Mouse (Mus musculus): ENCODE data around the gene Jsrp1.

Gene Jsrp1

GRCm38 (mm10) chr10:80813366-80813765 is at the start of gene Jsrp1:
Gene Jsrp1, minus strand, starts transcription at chr10:80813498.
- no peak for DNase-seq (ENCODE audit: low spot score)

GRCm38 (mm10) chr10:80862305-80862704 is 49.0 kb upstream of the Jsrp1 start:
- DNase-seq (ENCODE audit: low spot score), result no peak

- peak; percentile 72 for DNase-seq (ENCODE audit: low spot score)
Observed at GRCm38 (mm10) chr10:80858350-80858935, 45.1 kb upstream of the Jsrp1 start.

GRCm38 (mm10) chr10:80857848-80858247 is 44.5 kb upstream of the Jsrp1 start:
- DNase-seq (ENCODE audit: low spot score), result no peak

GRCm38 (mm10) chr10:80857386-80857785 is 44.1 kb upstream of the Jsrp1 start:
- no peak for DNase-seq (ENCODE audit: low spot score)

- DNase-seq (ENCODE audit: low spot score), result peak; percentile 66
Observed at GRCm38 (mm10) chr10:80856908-80857307, 43.6 kb upstream of the Jsrp1 start.

- no peak for DNase-seq (ENCODE audit: low spot score)
Observed at GRCm38 (mm10) chr10:80856267-80856666, 43.0 kb upstream of the Jsrp1 start.

- DNase-seq (ENCODE audit: low spot score), result peak; percentile 54
Observed at GRCm38 (mm10) chr10:80855749-80856073, 42.4 kb upstream of the Jsrp1 start.

GRCm38 (mm10) chr10:80854913-80855748 is 41.8 kb upstream of the Jsrp1 start, which contains the start of the genes Lsm7 and Sppl2b:
Gene Lsm7, minus strand, starts transcription at chr10:80855209.
Gene Sppl2b, plus strand, starts transcription at chr10:80855275.
- DNase-seq (ENCODE audit: low spot score), result peak; percentile 98

GRCm38 (mm10) chr10:80848571-80848970 is 35.3 kb upstream of the Jsrp1 start:
- peak; percentile 50 for DNase-seq (ENCODE audit: low spot score)

GRCm38 (mm10) chr10:80845732-80846131 is 32.4 kb upstream of the Jsrp1 start:
- DNase-seq (ENCODE audit: low spot score), result no peak

GRCm38 (mm10) chr10:80845055-80845693 is 31.9 kb upstream of the Jsrp1 start:
- no peak for DNase-seq (ENCODE audit: low spot score)

- DNase-seq (ENCODE audit: low spot score), result no peak
Observed at GRCm38 (mm10) chr10:80843931-80844547, 30.7 kb upstream of the Jsrp1 start, which contains the start of gene Lingo3. Gene Lingo3, minus strand, starts transcription at chr10:80844039.

- no peak for DNase-seq (ENCODE audit: low spot score)
Observed at GRCm38 (mm10) chr10:80843087-80843930, 30.0 kb upstream of the Jsrp1 start.

GRCm38 (mm10) chr10:80842334-80842733 is 29.0 kb upstream of the Jsrp1 start:
- no peak for DNase-seq (ENCODE audit: low spot score)

- DNase-seq (ENCODE audit: low spot score), result no peak
Observed at GRCm38 (mm10) chr10:80841685-80842084, 28.4 kb upstream of the Jsrp1 start.

GRCm38 (mm10) chr10:80839848-80840247 is 26.6 kb upstream of the Jsrp1 start:
- DNase-seq (ENCODE audit: low spot score), result no peak

GRCm38 (mm10) chr10:80838346-80838912 is 25.1 kb upstream of the Jsrp1 start:
- no peak for DNase-seq (ENCODE audit: low spot score)

- no peak for DNase-seq (ENCODE audit: low spot score)
Observed at GRCm38 (mm10) chr10:80837827-80838226, 24.5 kb upstream of the Jsrp1 start.

- DNase-seq (ENCODE audit: low spot score), result no peak
Observed at GRCm38 (mm10) chr10:80836949-80837379, 23.7 kb upstream of the Jsrp1 start.

GRCm38 (mm10) chr10:80835617-80836016 is 22.3 kb upstream of the Jsrp1 start:
- no peak for DNase-seq (ENCODE audit: low spot score)
